Mouse (Mus musculus) ES-E14 (cell line): Measurements from ENCODE around the gene Adamts14.

Source experiments
- HCFC1 ChIP-seq: IDR thresholded peaks from 2 replicates; pipeline ENCODE4 v1.6.1; 2012; ENCODE audit warnings: low read length, inconsistent platforms, borderline replicate concordance; ENCODE audit not compliant: insufficient read depth
- MAFK ChIP-seq: IDR thresholded peaks from 2 replicates; pipeline ENCODE4 v1.6.1; 2014; ENCODE audit warnings: mild to moderate bottlenecking, low read depth, low read length, inconsistent platforms; ENCODE audit not compliant: insufficient read depth
- ZC3H11A ChIP-seq: IDR thresholded peaks from 2 replicates; pipeline ENCODE4 v1.6.1; 2012; ENCODE audit warnings: low read depth, mild to moderate bottlenecking, inconsistent platforms, low read length, borderline replicate concordance

GRCm38 (mm10) chr10:61162366-61162765 is 110.9 kb downstream of the Adamts14 start:
- no peak for TF ChIP-seq MAFK
- no peak for TF ChIP-seq HCFC1
- no peak for TF ChIP-seq ZC3H11A
